Mouse (Mus musculus): ENCODE measurements around the gene Pum2.
"Not testable (repeated sequence)": the region's sequence is repeated elsewhere in the genome, so short reads cannot be mapped to it uniquely, and the experiment has no call there.

Gene Pum2

GRCm38 (mm10) chr12:8673974-8674306 is at the start of gene Pum2:
TSS of gene Pum2 (plus strand) at chr12:8674134.
- in situ Hi-C loops (cut with MboI; ENCODE audit: low sequenced_read_pairs) = no loop called here

GRCm38 (mm10) chr12:8629537-8629936 is 44.4 kb upstream of the Pum2 start:
- in situ Hi-C loops (cut with MboI; ENCODE audit: low sequenced_read_pairs) = no loop called here

GRCm38 (mm10) chr12:8631691-8632090 is 42.2 kb upstream of the Pum2 start:
- in situ Hi-C loops (cut with MboI; ENCODE audit: low sequenced_read_pairs) = no loop called here

GRCm38 (mm10) chr12:8632737-8633365 is 41.1 kb upstream of the Pum2 start:
- in situ Hi-C loops (cut with MboI; ENCODE audit: low sequenced_read_pairs) = no loop called here

GRCm38 (mm10) chr12:8634306-8634705 is 39.6 kb upstream of the Pum2 start:
- in situ Hi-C loops (cut with MboI; ENCODE audit: low sequenced_read_pairs) = no loop called here

GRCm38 (mm10) chr12:8635546-8635945 is 38.4 kb upstream of the Pum2 start:
- in situ Hi-C loops (cut with MboI; ENCODE audit: low sequenced_read_pairs) = no loop called here

GRCm38 (mm10) chr12:8636945-8637344 is 37.0 kb upstream of the Pum2 start:
- in situ Hi-C loops (cut with MboI; ENCODE audit: low sequenced_read_pairs) = no loop called here

- in situ Hi-C loops (cut with MboI; ENCODE audit: low sequenced_read_pairs) = not testable (repeated sequence)
Observed at GRCm38 (mm10) chr12:8638411-8639087, 35.4 kb upstream of the Pum2 start.

GRCm38 (mm10) chr12:8640186-8640585 is 33.7 kb upstream of the Pum2 start:
- in situ Hi-C loops (cut with MboI; ENCODE audit: low sequenced_read_pairs) = not testable (repeated sequence)

- in situ Hi-C loops (cut with MboI; ENCODE audit: low sequenced_read_pairs) = no loop called here
Observed at GRCm38 (mm10) chr12:8640711-8641424, 33.1 kb upstream of the Pum2 start.

GRCm38 (mm10) chr12:8641425-8641735 is 32.6 kb upstream of the Pum2 start:
- in situ Hi-C loops (cut with MboI; ENCODE audit: low sequenced_read_pairs) = no loop called here

- in situ Hi-C loops (cut with MboI; ENCODE audit: low sequenced_read_pairs) = not testable (repeated sequence)
Observed at GRCm38 (mm10) chr12:8648211-8648610, 25.7 kb upstream of the Pum2 start.

GRCm38 (mm10) chr12:8650027-8650426 is 23.9 kb upstream of the Pum2 start:
- in situ Hi-C loops (cut with MboI; ENCODE audit: low sequenced_read_pairs) = not testable (repeated sequence)

GRCm38 (mm10) chr12:8656596-8656995 is 17.3 kb upstream of the Pum2 start:
- in situ Hi-C loops (cut with MboI; ENCODE audit: low sequenced_read_pairs) = no loop called here

GRCm38 (mm10) chr12:8657116-8657515 is 16.8 kb upstream of the Pum2 start:
- in situ Hi-C loops (cut with MboI; ENCODE audit: low sequenced_read_pairs) = no loop called here

GRCm38 (mm10) chr12:8657629-8658366 is 16.1 kb upstream of the Pum2 start:
- in situ Hi-C loops (cut with MboI; ENCODE audit: low sequenced_read_pairs) = no loop called here

GRCm38 (mm10) chr12:8659406-8660279 is 14.3 kb upstream of the Pum2 start:
- in situ Hi-C loops (cut with MboI; ENCODE audit: low sequenced_read_pairs) = no loop called here

GRCm38 (mm10) chr12:8661747-8662146 is 12.2 kb upstream of the Pum2 start:
- in situ Hi-C loops (cut with MboI; ENCODE audit: low sequenced_read_pairs) = no loop called here

GRCm38 (mm10) chr12:8662175-8662574 is 11.8 kb upstream of the Pum2 start:
- in situ Hi-C loops (cut with MboI; ENCODE audit: low sequenced_read_pairs) = no loop called here

GRCm38 (mm10) chr12:8662721-8663120 is 11.2 kb upstream of the Pum2 start:
- in situ Hi-C loops (cut with MboI; ENCODE audit: low sequenced_read_pairs) = no loop called here
